Mouse (Mus musculus) midbrain, embryonic 15.5 days (tissue): ENCODE measurements around the gene Vwa3a. TPM values are rescaled to one million over a fixed set of nuclear protein-coding genes. Genes with fewer than 3 reads are reported as not detected.

Source experiments
- ATAC-seq: fragments of 200-750 bp; cut with Nextera tagmentation; replicated peaks from 2 replicates; pipeline ENCODE4 v1.8.0; 2017; ENCODE audit warnings: moderate TSS enrichment
- H3K27ac ChIP-seq: fragments of 300-500 bp; sonication (generic); 2 replicates; pipeline ENCODE4 v1.5.1; 2015; ENCODE audit warnings: mild to moderate bottlenecking, inconsistent platforms
- H3K27me3 ChIP-seq: fragments of 300-500 bp; sonication (generic); replicated peaks from 2 replicates; pipeline ENCODE4 v1.6.1; 2015; ENCODE audit warnings: inconsistent platforms
- H3K36me3 ChIP-seq: fragments of 300-500 bp; sonication (generic); replicated peaks from 2 replicates; pipeline ENCODE4 v1.6.1; 2015; ENCODE audit warnings: inconsistent platforms
- H3K4me1 ChIP-seq: fragments of 300-500 bp; sonication (generic); 2 replicates; pipeline ENCODE4 v1.6.1; 2015; ENCODE audit warnings: inconsistent platforms
- H3K4me2 ChIP-seq: fragments of 300-500 bp; sonication (generic); 2 replicates; pipeline ENCODE4 v1.6.1; 2015; ENCODE audit warnings: inconsistent platforms, mild to moderate bottlenecking, moderate library complexity
- H3K4me3 ChIP-seq: fragments of 300-500 bp; sonication (generic); 2 replicates; pipeline ENCODE4 v1.5.1; 2015; ENCODE audit warnings: mild to moderate bottlenecking, inconsistent platforms
- H3K9ac ChIP-seq: fragments of 300-500 bp; sonication (generic); 2 replicates; pipeline ENCODE4 v1.6.1; 2015; ENCODE audit warnings: mild to moderate bottlenecking, inconsistent platforms
- H3K9me3 ChIP-seq: fragments of 300-500 bp; sonication (generic); 2 replicates; pipeline ENCODE4 v1.6.1; 2016; ENCODE audit warnings: inconsistent platforms
- WGBS: fragments of 180-500 bp; shearing (Covaris S2); methylation state at CpG from one replicate; pipeline ENCODE4 v1.1.7; 2015; ENCODE audit warnings: mixed read lengths; 5-methylcytosine and 5-hydroxymethylcytosine counted together
- polyA plus RNA-seq: library from polyadenylated mRNA; unstranded; fragments of >200 nt; fragmentation: Nextera tagmentation; extraction: Ambion mirVana; gene quantifications from 2 replicates; pipeline ENCODE4 v1.2.1, GENCODE M21; 2015

Vwa3a gene
- polyA plus RNA-seq, 1 experiment from 2014 or later: 1.8 TPM

DNA sequence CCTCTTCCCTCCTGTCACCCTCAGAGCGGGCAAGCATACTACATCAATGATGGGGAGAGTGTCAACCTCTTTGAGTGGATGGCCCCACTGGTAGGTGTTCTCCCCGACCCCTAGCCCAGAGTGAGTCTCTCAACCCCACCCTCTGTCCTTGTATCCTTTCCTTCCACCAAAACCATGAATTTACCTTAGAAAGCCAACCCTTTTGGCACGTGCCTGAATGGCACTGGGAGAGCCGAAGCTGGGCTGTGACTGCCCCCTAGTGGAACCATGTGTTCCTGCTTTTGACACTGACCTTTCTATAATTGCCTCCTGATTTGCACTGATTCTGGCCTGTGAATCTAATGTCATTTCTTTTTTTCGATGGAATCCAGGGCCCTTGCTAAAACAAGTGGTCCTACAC lies 84.1 kb downstream of the Vwa3a start:
- Histone ChIP-seq H3K4me1 (no peaks in the 10 kb centered on the region), H3K4me3 (no peak overlapping the region), H3K27me3 (no peaks in the 10 kb centered on the region; the same call in 1 of the 2 replicates), H3K9me3 (no peaks in the 10 kb centered on the region), H3K9ac (no peak overlapping the region), H3K4me2 (no peak overlapping the region), H3K27ac (no peak overlapping the region), H3K36me3 (no peaks in the 10 kb centered on the region)
- ATAC-seq: peak; percentile 72
- 22% methylated on average over 5 of the region's 5 CpGs for WGBS

DNA sequence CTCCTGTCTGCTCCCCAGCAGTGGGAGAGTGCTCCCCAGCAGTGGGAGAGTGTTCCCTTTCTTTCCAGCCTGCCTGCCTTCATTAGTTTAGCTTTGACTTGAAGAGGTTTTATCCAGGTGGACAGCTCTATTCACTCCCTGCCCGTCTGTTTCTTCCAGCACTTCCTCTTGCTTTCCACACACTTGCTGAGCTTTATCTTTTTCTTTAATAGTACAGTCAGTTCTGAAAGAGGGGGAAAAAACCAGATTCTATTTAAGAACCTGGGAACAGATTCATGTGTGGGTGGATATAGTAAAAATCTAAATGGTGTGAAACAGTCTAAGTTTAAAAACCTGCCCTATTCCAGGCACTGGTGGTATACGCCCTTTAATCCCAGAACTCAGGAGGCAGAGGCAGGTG lies 86.0 kb downstream of the Vwa3a start:
- Histone ChIP-seq H3K4me1 (peaks cover 2% of the 10 kb centered on the region), H3K27me3 (peaks cover 3% of the 10 kb centered on the region), H3K36me3 (no peaks in the 10 kb centered on the region), H3K27ac (no peak overlapping the region), H3K9ac (no peak overlapping the region), H3K9me3 (no peaks in the 10 kb centered on the region), H3K4me2 (no peak overlapping the region), H3K4me3 (no peak overlapping the region)
- 54% methylated on average over 2 of the region's 2 CpGs for WGBS
- ATAC-seq: no peak

DNA sequence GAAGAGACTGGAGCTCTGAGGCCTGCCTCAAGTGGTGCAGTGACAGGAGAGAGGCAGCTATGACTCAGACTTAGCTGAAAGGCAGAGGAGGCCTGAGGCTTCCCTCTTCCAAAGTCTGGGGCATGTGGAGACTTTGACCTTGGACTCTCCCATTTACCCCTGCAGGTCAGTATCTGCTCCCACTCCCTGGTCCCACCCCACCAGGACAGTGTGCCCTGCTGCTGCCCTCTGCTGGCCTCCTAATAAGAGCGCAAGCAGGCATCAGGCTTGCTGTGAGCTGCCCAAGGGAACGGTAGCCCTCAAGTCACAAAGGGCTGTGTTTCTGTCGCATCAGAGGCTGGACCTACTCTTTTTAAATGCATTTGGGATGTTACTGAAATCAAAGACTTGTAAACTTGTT lies 87.3 kb downstream of the Vwa3a start:
- WGBS: 16% methylated on average over 3 of the region's 3 CpGs

DNA sequence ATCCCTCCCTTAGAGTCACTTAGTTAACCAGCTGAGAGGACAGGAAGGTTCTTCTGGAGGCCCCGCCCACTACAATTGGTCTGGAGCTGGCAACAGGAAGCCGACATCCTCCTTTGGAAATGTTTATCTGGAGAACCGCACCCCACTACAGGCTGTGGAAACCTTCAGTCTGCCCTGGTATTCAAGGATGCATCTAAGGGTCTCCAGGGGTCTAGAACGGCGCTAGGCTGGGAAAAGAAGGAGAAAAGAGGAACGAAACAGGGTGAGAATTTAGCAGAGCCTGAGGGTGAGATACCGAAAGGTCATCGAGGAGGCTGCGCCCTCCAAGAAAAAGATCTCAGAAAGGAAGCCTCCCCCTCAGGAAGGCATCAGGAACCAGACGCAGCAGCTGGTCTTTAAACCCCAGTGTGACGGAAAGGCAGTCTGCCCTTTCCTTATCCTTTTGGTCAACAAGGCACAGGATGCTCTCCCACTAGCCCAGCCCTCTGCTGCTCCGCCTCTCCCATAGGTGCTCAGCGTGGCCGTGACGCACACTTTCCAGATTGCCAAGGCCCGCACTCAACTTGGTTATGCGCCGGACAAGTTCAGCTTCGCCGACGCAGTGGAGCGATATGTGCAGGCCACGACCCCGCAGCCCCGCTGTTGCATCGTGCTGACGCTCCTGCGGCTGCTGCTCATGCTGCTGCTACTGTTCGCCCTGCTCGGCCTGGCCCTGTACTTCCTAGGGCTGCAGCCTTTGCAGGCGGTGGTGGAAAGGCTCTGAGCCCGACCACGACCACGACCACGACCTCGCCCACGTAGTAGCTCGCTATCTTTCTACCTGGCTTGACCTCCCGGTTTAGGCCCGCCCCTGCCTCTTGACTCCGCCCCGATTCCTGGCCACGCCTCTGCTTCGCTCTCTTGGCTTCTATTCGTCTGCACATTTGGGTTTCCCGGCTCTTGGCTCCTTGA lies 91.6 kb downstream of the Vwa3a start:
- ATAC-seq: peak; percentile 14; the same call in 1 of the 2 replicates
- peak overlapping the region; percentile 85 for H3K4me2 ChIP-seq
- WGBS: 1% methylated on average over 46 of the region's 46 CpGs
- H3K36me3 ChIP-seq: no peaks in the 10 kb centered on the region
- H3K27me3 ChIP-seq: peaks cover 7% of the 10 kb centered on the region; the same call in 1 of the 2 replicates
- H3K4me3 ChIP-seq: peak overlapping the region; percentile 55
- peaks cover 17% of the 10 kb centered on the region for H3K4me1 ChIP-seq
- H3K27ac ChIP-seq: peak overlapping the region; percentile 40
- no peaks in the 10 kb centered on the region for H3K9me3 ChIP-seq
- peak overlapping the region; percentile 46 for H3K9ac ChIP-seq

More for the DNA sequence above, 87.3 kb downstream of the Vwa3a start:
- no peaks in the 10 kb centered on the region for H3K36me3 ChIP-seq
- no peaks in the 10 kb centered on the region for H3K9me3 ChIP-seq
- H3K4me2 ChIP-seq: no peak overlapping the region
- no peak overlapping the region for H3K9ac ChIP-seq
- no peak overlapping the region for H3K27ac ChIP-seq
- H3K27me3 ChIP-seq: peaks cover 4% of the 10 kb centered on the region
- no peak overlapping the region for H3K4me3 ChIP-seq
- ATAC-seq: no peak
- H3K4me1 ChIP-seq: peaks cover 14% of the 10 kb centered on the region

DNA sequence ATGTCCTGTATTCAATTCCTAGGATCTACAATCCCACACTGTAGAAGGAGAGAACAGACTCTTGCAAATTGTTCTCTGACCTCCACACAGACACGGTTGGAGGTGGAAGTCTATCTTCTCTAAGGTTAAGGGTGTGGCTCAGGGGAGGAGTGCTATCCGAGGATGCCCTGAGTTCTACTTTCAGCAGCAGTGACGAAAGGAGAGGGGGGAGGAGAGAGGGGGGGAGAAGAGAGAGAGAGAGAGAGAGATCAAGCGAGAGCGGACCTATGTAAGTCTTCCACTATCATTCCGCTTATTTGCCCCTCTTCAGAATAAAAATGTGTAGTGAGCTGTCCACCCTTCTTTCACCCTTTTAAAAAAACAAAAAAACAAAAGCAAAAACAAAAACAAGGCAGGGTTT lies 95.3 kb downstream of the Vwa3a start:
- 46% methylated on average over 6 of the region's 6 CpGs for WGBS
- Histone ChIP-seq H3K36me3 (no peaks in the 10 kb centered on the region), H3K4me3 (peak overlapping the region; percentile 79), H3K27me3 (peaks cover 7% of the 10 kb centered on the region; the same call in 1 of the 2 replicates), H3K4me1 (peaks cover 22% of the 10 kb centered on the region), H3K4me2 (peak overlapping the region; percentile 51), H3K27ac (peak overlapping the region; percentile 93), H3K9ac (0 out of 2 replicates have a peak overlapping the region, but pooled peaks have one; percentile 24), H3K9me3 (no peaks in the 10 kb centered on the region)
- ATAC-seq: peak; percentile 3; the same call in 1 of the 2 replicates

DNA sequence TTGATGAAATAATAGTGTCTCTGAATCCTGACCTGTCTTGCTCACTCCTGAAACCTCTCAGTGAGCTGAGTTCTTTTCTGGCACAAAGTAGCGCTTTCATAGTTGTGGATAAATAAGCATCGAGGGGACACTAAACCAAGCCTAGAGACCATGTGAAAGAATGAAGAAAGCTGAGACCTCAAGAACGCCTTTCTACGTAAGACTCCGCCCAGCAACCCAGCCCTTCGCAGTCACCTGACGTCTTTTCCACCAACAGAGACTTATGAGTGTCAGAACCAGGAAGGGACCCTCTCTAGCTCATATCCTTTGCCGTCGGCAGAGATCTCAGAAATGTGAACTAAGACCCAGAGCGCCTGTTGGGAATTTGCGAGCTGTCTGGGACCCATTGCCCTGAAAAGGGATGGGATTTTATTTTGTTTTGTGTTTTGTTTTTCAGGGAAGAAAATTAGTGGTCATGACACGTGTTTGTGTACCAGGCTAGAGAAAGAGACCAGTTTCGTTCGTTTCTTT lies 95.8 kb downstream of the Vwa3a start:
- WGBS: 13% methylated on average over 14 of the region's 14 CpGs
- H3K4me3 ChIP-seq: peak overlapping the region; percentile 79

DNA sequence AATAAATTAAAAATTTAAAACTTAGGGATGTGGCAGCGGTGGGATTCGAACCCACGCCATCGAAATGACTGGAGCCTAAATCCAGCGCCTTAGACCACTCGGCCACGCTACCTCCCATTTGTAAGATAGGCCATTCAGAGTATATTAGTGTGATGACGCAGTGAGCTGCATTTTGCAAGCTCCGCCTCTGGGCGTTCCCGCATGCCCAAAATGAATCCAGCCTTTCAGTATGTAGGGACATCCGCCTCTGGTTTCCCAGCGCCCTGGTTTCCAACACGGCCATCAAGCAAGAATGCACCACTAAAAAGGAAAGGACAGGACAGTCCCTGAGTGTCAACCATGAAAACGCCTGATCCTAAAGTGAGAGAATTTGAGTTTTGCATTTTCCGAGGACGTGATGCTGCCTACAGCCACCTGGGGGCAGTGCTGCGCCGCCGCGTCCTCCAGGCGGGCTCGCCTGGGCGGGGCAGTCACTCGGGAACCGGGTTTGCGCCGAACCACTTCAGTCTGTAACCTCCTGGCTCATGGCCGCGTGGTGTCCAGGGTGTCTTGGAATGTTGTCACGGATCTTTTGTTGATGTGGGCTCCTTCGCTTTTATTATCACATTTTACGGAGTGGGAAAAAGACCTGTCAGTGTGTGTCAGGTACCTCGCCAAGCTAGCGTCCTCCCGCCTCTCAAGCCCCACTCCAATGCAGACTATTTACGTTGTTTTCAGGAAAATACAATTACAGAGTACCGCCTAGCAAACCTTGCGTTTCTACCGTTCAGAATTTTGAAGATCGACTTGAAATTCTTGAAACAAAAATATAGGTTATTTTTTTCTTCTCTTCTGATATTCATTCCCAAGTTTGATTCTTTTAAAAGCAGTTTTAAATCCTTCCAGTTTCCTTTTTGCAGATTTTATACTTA lies 96.6 kb downstream of the Vwa3a start:
- Histone ChIP-seq H3K4me2 (peak overlapping the region; percentile 51), H3K27me3 (0 out of 2 replicates have a peak, but pooled peaks cover 3% of the 10 kb centered on the region), H3K4me1 (peaks cover 14% of the 10 kb centered on the region), H3K36me3 (no peaks in the 10 kb centered on the region), H3K4me3 (peak overlapping the region; percentile 79), H3K9ac (peak overlapping the region; percentile 70), H3K9me3 (no peaks in the 10 kb centered on the region), H3K27ac (peak overlapping the region; percentile 93)
- peak; percentile 90 for ATAC-seq
- under 1% methylated on average over 41 of the region's 41 CpGs for WGBS

More for the DNA sequence above, 95.8 kb downstream of the Vwa3a start:
- peak overlapping the region; percentile 51 for H3K4me2 ChIP-seq
- ATAC-seq: peak; percentile 88
- H3K27me3 ChIP-seq: 0 out of 2 replicates have a peak, but pooled peaks cover 5% of the 10 kb centered on the region
- H3K4me1 ChIP-seq: peaks cover 21% of the 10 kb centered on the region
- no peaks in the 10 kb centered on the region for H3K9me3 ChIP-seq
- peak overlapping the region; percentile 93 for H3K27ac ChIP-seq
- H3K9ac ChIP-seq: peak overlapping the region; percentile 24; the same call in 1 of the 2 replicates
- H3K36me3 ChIP-seq: no peaks in the 10 kb centered on the region

DNA sequence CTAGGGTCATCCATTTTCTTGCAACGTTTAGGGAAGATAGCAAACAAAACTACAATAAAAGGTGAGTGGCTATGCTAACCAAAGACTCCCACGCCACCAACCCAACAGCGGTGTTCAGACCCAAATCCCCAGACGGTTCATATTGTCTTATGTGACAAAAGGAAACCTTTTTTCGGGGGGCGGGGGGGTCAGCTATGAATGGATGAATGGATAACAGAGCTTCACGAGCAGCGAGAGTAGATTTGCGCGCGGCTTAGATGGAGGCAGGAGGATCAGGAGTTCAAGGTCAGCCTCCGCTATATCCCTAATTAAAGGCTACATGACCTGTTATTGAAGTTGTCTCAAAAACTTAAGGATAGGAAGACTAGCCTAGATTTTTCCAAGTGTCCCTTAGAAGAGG lies 97.2 kb downstream of the Vwa3a start:
- peak overlapping the region; percentile 79 for H3K4me3 ChIP-seq
- no peaks in the 10 kb centered on the region for H3K36me3 ChIP-seq
- H3K9me3 ChIP-seq: no peaks in the 10 kb centered on the region
- H3K4me1 ChIP-seq: peaks cover 8% of the 10 kb centered on the region; the same call in 1 of the 2 replicates
- H3K9ac ChIP-seq: peak overlapping the region; percentile 70
- WGBS: 3% methylated on average over 12 of the region's 12 CpGs
- H3K4me2 ChIP-seq: peak overlapping the region; percentile 51
- peak overlapping the region; percentile 93 for H3K27ac ChIP-seq
- no peak for ATAC-seq
- H3K27me3 ChIP-seq: 0 out of 2 replicates have a peak, but pooled peaks cover 3% of the 10 kb centered on the region

DNA sequence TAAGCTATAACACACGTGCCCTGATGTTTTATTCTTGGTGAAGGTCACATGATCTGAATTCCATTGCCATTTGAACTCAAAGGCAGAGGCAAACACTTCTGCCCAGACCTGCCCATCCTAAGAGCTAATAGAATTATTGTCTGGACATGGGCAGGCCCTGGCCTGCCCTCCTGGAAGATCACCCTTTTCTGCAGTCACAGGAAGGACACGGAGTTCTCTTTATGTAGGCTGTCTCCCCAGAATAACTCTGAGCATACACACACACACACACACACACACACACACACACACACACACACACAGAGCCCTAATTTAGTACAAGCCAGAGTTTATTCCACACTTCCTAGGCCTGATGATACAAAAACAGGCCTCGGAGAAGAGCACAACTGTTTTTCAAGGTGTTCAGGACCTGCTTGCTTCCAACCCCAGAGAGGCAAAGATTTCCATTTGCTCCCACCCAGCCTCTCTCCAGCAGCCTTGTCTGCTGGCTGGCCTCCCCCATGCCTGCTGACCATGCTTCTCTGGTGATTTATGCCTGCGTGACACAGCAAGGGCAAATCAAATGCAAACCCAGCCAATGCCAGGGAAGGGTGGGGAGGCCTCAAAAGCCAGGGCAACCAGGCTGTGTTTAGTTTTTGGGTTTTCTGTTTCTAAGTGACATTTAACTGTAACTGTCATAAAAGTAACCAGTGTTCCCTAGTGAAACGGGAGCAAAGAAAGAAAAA lies 99.5 kb downstream of the Vwa3a start:
- H3K4me2 ChIP-seq: no peak overlapping the region
- H3K4me3 ChIP-seq: no peak overlapping the region
- H3K9me3 ChIP-seq: no peaks in the 10 kb centered on the region
- H3K27ac ChIP-seq: no peak overlapping the region
- no peak overlapping the region for H3K9ac ChIP-seq
- WGBS: 71% methylated on average over 5 of the region's 5 CpGs
- H3K36me3 ChIP-seq: no peaks in the 10 kb centered on the region
- no peak for ATAC-seq
- H3K27me3 ChIP-seq: 0 out of 2 replicates have a peak, but pooled peaks cover 1% of the 10 kb centered on the region
- peaks cover 9% of the 10 kb centered on the region for H3K4me1 ChIP-seq

DNA sequence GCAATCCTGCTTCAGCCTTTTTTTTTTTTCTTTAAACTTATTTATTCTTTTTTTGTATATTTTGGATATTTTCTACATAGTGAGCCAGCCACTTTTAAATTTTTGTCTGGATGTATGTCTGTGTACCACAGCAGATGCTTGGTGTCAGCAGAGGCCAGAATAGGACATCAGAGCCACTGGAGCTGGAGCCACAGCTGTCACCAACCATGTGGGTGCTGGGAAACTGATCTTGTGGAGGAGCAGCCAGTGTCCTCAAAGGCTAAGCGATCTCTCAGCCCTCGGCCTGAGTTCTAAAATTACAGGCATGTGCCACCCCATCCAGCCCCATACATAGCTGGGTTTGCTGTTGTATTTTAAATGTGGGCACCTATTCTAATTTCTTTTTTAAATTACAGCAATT lies 100.7 kb downstream of the Vwa3a start:
- ATAC-seq: no peak
- H3K9me3 ChIP-seq: no peaks in the 10 kb centered on the region
- no peak overlapping the region for H3K9ac ChIP-seq
- 87% methylated on average over 2 of the region's 2 CpGs for WGBS
- H3K36me3 ChIP-seq: no peaks in the 10 kb centered on the region
- H3K4me3 ChIP-seq: no peak overlapping the region
- no peak overlapping the region for H3K4me2 ChIP-seq
- H3K27me3 ChIP-seq: no peaks in the 10 kb centered on the region
- H3K4me1 ChIP-seq: peaks cover 19% of the 10 kb centered on the region
- no peak overlapping the region for H3K27ac ChIP-seq

DNA sequence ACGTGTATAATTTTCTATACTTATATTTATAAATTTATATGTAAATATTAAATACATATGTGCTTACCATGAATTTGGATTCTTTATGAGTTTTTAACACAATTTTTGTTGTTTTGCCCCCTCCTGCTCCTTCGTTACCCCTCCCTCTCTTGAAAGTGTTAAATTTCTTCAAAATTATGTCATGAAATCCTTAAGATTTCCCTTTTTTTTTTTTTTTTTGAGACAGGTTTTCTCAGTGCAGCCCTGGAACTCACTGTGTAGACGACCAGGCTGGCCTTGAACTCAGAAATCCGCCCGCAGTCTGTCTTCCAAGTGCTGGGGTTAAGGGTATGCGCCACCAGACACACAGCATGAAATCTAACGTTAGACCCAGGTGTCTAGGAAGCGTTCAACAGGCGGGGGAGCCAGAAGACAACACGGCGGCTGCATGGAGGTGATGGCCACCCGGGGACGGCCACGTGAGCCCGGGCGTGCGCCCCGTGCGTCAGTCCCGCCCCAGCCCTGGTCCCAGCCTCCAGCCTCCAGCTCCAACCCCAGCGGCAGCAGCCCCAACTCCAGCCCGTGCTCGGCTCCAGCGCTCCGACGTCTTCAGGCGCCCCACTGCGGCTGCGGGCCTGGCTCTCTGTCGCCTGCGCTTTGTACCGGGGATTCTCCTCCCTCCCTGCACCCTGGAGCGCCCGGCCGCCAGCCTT lies 103.4 kb downstream of the Vwa3a start, which contains the start of gene Eef2k:
TSS of gene Eef2k (plus strand) at position 487 of the 692 bp plus-strand sequence.
- Histone ChIP-seq H3K4me2 (peak within 1 kb of the TSS; percentile 64), H3K27me3 (0 out of 2 replicates have a peak, but pooled peaks cover 4% of the 10 kb centered on the region), H3K4me1 (peaks cover 21% of the 10 kb centered on the region), H3K4me3 (peak within 1 kb of the TSS; percentile 77), H3K27ac (peak within 1 kb of the TSS; percentile 92), H3K9ac (peak within 1 kb of the TSS; percentile 83), H3K9me3 (no peaks in the 10 kb centered on the region), H3K36me3 (no peaks in the 10 kb centered on the region)
- ATAC-seq: peak; percentile 96
- WGBS: 3% methylated on average over 35 of the region's 35 CpGs
